ENCODE assay signal across 1 mouse cellular context in genomic region chr11:51620084-51620483, GRCm38 (mm10).
TF ChIP-seq lines count a peak whose summit lies in the region.

No protein-coding gene starts in this region.

TF ChIP-seq in MEL, 35 proteins besides CTCF, POLR2A, EP300 and RAD21 (continued from another document):
- TF ChIP-seq MYC (IDR thresholded peaks at IDR 0.05; ENCODE audit: low read depth, low read length) (no peak), KAT2A (conservative IDR thresholded peaks at IDR 0.05; ENCODE audit: low read depth, low read length) (0 out of 2 replicates have a peak, but pooled peaks have one; percentile 1), TCF12 (IDR thresholded peaks at IDR 0.05; ENCODE audit: low read depth, low read length) (no peak), NRF1 (IDR thresholded peaks at IDR 0.05; ENCODE audit: insufficient read depth, low read depth, low read length, poor library complexity, severe bottlenecking) (0 out of 2 replicates have a peak, but pooled peaks have one; percentile 3), ZC3H11A (IDR thresholded peaks at IDR 0.05; ENCODE audit: low read depth, low read length) (no peak), NELFE (IDR thresholded peaks at IDR 0.05; ENCODE audit: low read depth, low read length) (no peak), MYB (IDR thresholded peaks at IDR 0.05; ENCODE audit: low read depth, low read length) (no peak), TAL1 (IDR thresholded peaks at IDR 0.05; ENCODE audit: low read length) (no peak)
TF ChIP-seq in MEL: peak in this region for 3.
